Mouse (Mus musculus) kidney, embryonic 14.5 days (tissue): ENCODE data around the gene Cdk9. TPM values are rescaled to one million over a fixed set of nuclear protein-coding genes. Genes with fewer than 3 reads are reported as not detected.
A peak's percentile ranks its signal among the peaks of the same experiment; 100 is the strongest.

Experiments used
- ATAC-seq: fragments of 200-750 bp; cut with Nextera tagmentation; 2 replicates; pipeline ENCODE4 v1.8.0; 2017; ENCODE audit warnings: moderate number of reproducible peaks, mild to moderate bottlenecking, moderate TSS enrichment, moderate library complexity; ENCODE audit not compliant: low FRiP score, low TSS enrichment
- H3K27ac ChIP-seq: fragments of 300-500 bp; sonication (generic); 2 replicates; pipeline ENCODE4 v1.5.1; 2014; ENCODE audit warnings: low read depth, mild to moderate bottlenecking, low read length, moderate library complexity, mixed read lengths
- H3K27me3 ChIP-seq: fragments of 300-500 bp; sonication (generic); 2 replicates; pipeline ENCODE4 v1.6.1; 2014; ENCODE audit warnings: mild to moderate bottlenecking, low read length; ENCODE audit not compliant: control insufficient read depth, insufficient read depth
- H3K36me3 ChIP-seq: fragments of 300-500 bp; sonication (generic); 2 replicates; pipeline ENCODE4 v1.6.1; 2014; ENCODE audit warnings: low read length, mixed read lengths; ENCODE audit not compliant: control insufficient read depth, insufficient read depth
- H3K4me1 ChIP-seq: fragments of 300-500 bp; sonication (generic); 2 replicates; pipeline ENCODE4 v1.6.1; 2014; ENCODE audit warnings: low read length, mixed read lengths; ENCODE audit not compliant: control insufficient read depth, insufficient read depth
- H3K4me2 ChIP-seq: fragments of 300-500 bp; sonication (generic); replicated peaks from 2 replicates; pipeline ENCODE4 v1.6.1; 2014; ENCODE audit warnings: low read depth, mild to moderate bottlenecking, low read length
- H3K4me3 ChIP-seq: fragments of 300-500 bp; sonication (generic); 2 replicates; pipeline ENCODE4 v1.5.1; 2014; ENCODE audit warnings: mild to moderate bottlenecking, low read length
- H3K9ac ChIP-seq: fragments of 300-500 bp; sonication (generic); 2 replicates; pipeline ENCODE4 v1.6.1; 2014; ENCODE audit warnings: low read depth, mild to moderate bottlenecking, low read length, moderate library complexity
- H3K9me3 ChIP-seq: fragments of 300-500 bp; sonication (generic); 2 replicates; pipeline ENCODE4 v1.6.1; 2016; ENCODE audit warnings: low read length; ENCODE audit not compliant: control insufficient read depth
- WGBS: fragments of 180-500 bp; shearing (Covaris S2); extraction: QIAGEN DNeasy Blood & Tissue Kit; methylation state at CpG from one replicate; pipeline ENCODE4 v1.1.7; 2014; 5-methylcytosine and 5-hydroxymethylcytosine counted together
- polyA plus RNA-seq: library from polyadenylated mRNA; unstranded; fragments of >200 nt; fragmentation: Nextera tagmentation; extraction: Ambion mirVana; gene quantifications from 2 replicates; pipeline ENCODE4 v1.2.1, GENCODE M21; 2014

The Cdk9 gene
- polyA plus RNA-seq, 1 experiment from 2014 or later, result 105 TPM

- 82% methylated on average over 9 of the region's 9 CpGs for WGBS
- no peak for ATAC-seq
- H3K9ac ChIP-seq, result no peak overlapping the region
These were observed 41.7 kb downstream of the Cdk9 start for GRCm38 (mm10) chr2:32671147-32671546.

DNA sequence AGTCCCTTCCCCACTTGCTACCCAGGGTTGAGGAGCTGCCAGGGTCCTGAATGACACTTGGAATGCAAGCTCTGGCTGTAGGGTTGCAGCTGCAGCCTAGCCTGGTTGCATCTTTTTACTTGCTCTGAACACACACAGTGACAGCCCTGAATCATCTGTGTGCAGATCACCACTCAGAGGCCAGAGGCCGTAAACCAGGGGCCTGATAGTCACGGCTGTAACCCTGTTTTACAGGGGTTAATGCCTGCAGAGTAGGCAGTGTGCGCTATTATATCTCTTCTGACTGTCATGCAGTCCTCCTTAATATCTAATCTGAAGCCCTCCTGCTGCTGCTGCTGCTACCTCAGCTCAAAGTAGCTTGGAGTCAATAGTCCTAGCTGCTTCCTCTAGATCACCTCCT is 43.0 kb downstream of the Cdk9 start:
- no peak overlapping the region for H3K9ac ChIP-seq
- no peak overlapping the region for H3K4me2 ChIP-seq
- H3K4me1 ChIP-seq, result no peaks in the 10 kb centered on the region
- 35% methylated on average over 3 of the region's 3 CpGs for WGBS
- ATAC-seq, result no peak
- H3K27ac ChIP-seq, result no peak overlapping the region
- H3K27me3 ChIP-seq, result no peaks in the 10 kb centered on the region
- H3K36me3 ChIP-seq, result peaks cover 4% of the 10 kb centered on the region; the same call in 1 of the 2 replicates
- H3K4me3 ChIP-seq, result no peak overlapping the region
- no peaks in the 10 kb centered on the region for H3K9me3 ChIP-seq

More at GRCm38 (mm10) chr2:32671147-32671546, 41.7 kb downstream of the Cdk9 start:
- Histone ChIP-seq H3K9me3 (no peaks in the 10 kb centered on the region), H3K4me3 (no peak overlapping the region), H3K4me1 (no peaks in the 10 kb centered on the region), H3K4me2 (no peak overlapping the region), H3K27ac (no peak overlapping the region), H3K27me3 (no peaks in the 10 kb centered on the region), H3K36me3 (peaks cover 4% of the 10 kb centered on the region; the same call in 1 of the 2 replicates)

DNA sequence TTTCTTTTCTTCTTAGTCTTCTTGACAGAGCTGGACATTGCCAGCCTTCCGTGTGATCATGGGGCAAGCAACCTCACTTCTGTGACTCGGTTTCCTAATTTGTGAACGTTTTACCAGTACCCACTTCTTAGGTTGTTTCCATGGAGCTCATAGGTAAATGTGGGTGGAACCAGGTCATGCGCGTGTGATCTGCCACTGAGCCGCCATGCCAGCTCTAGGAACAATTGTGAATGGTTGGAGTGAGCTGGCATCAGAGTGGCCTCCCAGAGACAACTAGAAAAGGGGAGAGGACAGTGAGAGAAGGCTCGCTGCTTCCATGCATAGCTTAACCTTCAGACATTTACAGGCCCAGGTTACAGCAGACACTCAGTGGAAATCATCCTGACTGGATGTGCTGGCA is 44.7 kb downstream of the Cdk9 start:
- Histone ChIP-seq H3K4me1 (no peaks in the 10 kb centered on the region), H3K4me2 (no peak overlapping the region), H3K36me3 (0 out of 2 replicates have a peak, but pooled peaks cover 4% of the 10 kb centered on the region), H3K27ac (no peak overlapping the region), H3K9me3 (no peaks in the 10 kb centered on the region), H3K4me3 (no peak overlapping the region), H3K27me3 (no peaks in the 10 kb centered on the region), H3K9ac (no peak overlapping the region)
- ATAC-seq, result no peak
- 95% methylated on average over 7 of the region's 7 CpGs for WGBS

- Histone ChIP-seq H3K4me1 (no peaks in the 10 kb centered on the region), H3K36me3 (0 out of 2 replicates have a peak, but pooled peaks cover 4% of the 10 kb centered on the region), H3K9ac (no peak overlapping the region), H3K27ac (no peak overlapping the region), H3K9me3 (no peaks in the 10 kb centered on the region), H3K4me3 (no peak overlapping the region), H3K27me3 (no peaks in the 10 kb centered on the region), H3K4me2 (no peak overlapping the region)
- WGBS, result 56% methylated on average over 11 of the region's 11 CpGs
- ATAC-seq, result no peak
These were observed 45.1 kb downstream of the Cdk9 start for GRCm38 (mm10) chr2:32667775-32668174.

DNA sequence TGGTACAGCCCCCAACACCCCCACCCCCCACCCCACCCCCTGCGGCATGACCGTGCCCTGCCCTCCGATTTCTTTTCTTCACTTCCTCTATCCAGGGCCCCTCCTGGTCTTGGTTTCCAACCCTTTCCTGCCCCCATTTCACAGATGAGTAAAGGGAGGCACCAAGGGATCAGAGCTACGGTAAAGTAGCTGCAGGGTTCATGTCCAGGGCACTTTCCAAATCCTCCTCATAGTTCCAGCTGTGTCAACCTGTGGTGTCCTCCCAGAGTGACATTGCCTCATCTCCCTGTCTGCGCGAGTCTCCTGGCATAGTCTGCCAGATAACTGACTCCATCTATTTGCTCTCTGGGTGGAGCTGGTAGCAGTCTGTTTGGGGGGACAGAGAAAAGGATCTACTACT is 47.0 kb downstream of the Cdk9 start:
- no peak for ATAC-seq
- H3K27ac ChIP-seq, result 0 out of 2 replicates have a peak overlapping the region, but pooled peaks have one; percentile 11
- no peaks in the 10 kb centered on the region for H3K9me3 ChIP-seq
- no peak overlapping the region for H3K4me2 ChIP-seq
- no peak overlapping the region for H3K9ac ChIP-seq
- no peaks in the 10 kb centered on the region for H3K27me3 ChIP-seq
- 84% methylated on average over 6 of the region's 6 CpGs for WGBS
- peaks cover 13% of the 10 kb centered on the region; the same call in 1 of the 2 replicates for H3K4me1 ChIP-seq
- H3K4me3 ChIP-seq, result no peak overlapping the region
- H3K36me3 ChIP-seq, result no peaks in the 10 kb centered on the region; the same call in 1 of the 2 replicates

DNA sequence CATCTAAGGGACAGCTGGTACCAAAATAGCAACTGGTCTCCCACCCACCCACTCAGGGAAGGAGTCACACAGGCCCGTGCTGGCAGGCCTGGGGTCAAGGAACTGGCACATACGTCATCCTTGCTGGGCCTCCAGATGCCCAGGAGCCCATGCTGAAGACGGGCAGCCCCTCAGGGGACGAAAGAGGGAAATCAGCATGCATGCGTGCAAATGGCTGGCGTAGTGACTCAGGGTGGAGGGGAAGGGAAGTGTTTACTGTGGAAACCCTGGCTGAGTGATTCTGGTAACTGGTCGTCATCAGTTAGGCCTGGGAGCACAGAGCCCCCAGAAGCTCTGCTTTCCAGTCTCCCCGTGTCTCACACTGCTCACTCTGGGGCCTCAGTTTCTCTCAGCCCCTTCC is 47.5 kb downstream of the Cdk9 start:
- H3K27me3 ChIP-seq, result no peaks in the 10 kb centered on the region
- no peaks in the 10 kb centered on the region for H3K9me3 ChIP-seq
- no peak overlapping the region for H3K4me3 ChIP-seq
- no peak overlapping the region for H3K4me2 ChIP-seq
- peak overlapping the region; percentile 27; the same call in 1 of the 2 replicates for H3K27ac ChIP-seq
- no peak for ATAC-seq
- no peak overlapping the region for H3K9ac ChIP-seq
- WGBS, result 69% methylated on average over 8 of the region's 8 CpGs
- H3K4me1 ChIP-seq, result peaks cover 13% of the 10 kb centered on the region; the same call in 1 of the 2 replicates
- no peaks in the 10 kb centered on the region; the same call in 1 of the 2 replicates for H3K36me3 ChIP-seq

- H3K9me3 ChIP-seq, result no peaks in the 10 kb centered on the region
- 58% methylated on average over 5 of the region's 5 CpGs for WGBS
- H3K27ac ChIP-seq, result 0 out of 2 replicates have a peak overlapping the region, but pooled peaks have one; percentile 6
- H3K4me3 ChIP-seq, result no peak overlapping the region
- no peaks in the 10 kb centered on the region for H3K27me3 ChIP-seq
- H3K9ac ChIP-seq, result no peak overlapping the region
- no peak overlapping the region for H3K4me2 ChIP-seq
- ATAC-seq, result no peak
- H3K4me1 ChIP-seq, result peaks cover 13% of the 10 kb centered on the region; the same call in 1 of the 2 replicates
- no peaks in the 10 kb centered on the region; the same call in 1 of the 2 replicates for H3K36me3 ChIP-seq
These were observed 50.6 kb downstream of the Cdk9 start for GRCm38 (mm10) chr2:32662291-32662690.

DNA sequence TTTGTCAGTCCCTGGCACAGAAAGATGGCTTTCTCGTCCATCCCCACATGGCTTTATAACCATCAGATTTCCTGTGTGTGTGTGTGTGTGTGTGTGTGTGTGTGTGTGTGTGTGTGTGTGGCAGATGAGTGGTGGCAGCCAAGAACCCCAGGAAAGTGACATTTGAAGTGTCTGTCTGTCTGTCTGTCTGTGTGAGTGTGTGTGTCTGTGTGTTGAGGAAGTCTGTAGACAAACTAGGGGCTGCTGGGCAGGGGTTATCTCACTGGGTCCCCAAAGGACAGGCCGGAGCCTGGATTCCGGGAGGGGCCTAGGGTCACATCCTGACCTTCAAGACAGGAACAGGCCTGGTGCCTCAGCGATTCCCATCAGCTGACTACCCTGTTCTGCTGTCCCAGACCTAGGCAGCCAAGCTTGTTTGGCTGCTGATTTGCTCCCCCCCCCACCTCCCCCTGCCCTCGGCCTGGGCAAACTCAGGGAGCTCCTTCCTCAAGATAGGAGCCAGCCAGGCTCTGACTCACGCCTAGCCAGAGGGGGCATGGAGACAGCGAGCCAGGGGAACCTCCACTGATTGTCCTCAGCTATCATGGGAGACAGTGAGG is 51.3 kb downstream of the Cdk9 start:
- Histone ChIP-seq H3K4me1 (peaks cover 13% of the 10 kb centered on the region; the same call in 1 of the 2 replicates), H3K36me3 (no peaks in the 10 kb centered on the region; the same call in 1 of the 2 replicates), H3K27ac (no peak overlapping the region; the same call in 1 of the 2 replicates), H3K27me3 (no peaks in the 10 kb centered on the region), H3K9me3 (no peaks in the 10 kb centered on the region), H3K9ac (0 out of 2 replicates have a peak overlapping the region, but pooled peaks have one; percentile 37), H3K4me2 (no peak overlapping the region), H3K4me3 (no peak overlapping the region)
- ATAC-seq, result peak; percentile 38; the same call in 1 of the 2 replicates
- WGBS, result 48% methylated on average over 7 of the region's 7 CpGs

GRCm38 (mm10) chr2:32658873-32659272 is 54.0 kb downstream of the Cdk9 start:
- Histone ChIP-seq H3K27ac (no peak overlapping the region), H3K36me3 (no peaks in the 10 kb centered on the region; the same call in 1 of the 2 replicates), H3K4me2 (no peak overlapping the region), H3K4me3 (no peak overlapping the region), H3K27me3 (no peaks in the 10 kb centered on the region), H3K9me3 (no peaks in the 10 kb centered on the region), H3K9ac (no peak overlapping the region), H3K4me1 (peaks cover 34% of the 10 kb centered on the region)
- WGBS, result 85% methylated on average over 2 of the region's 2 CpGs
- ATAC-seq, result no peak
